Mouse (Mus musculus): ENCODE results near the gene Dtd2. TPM values are rescaled to one million over a fixed set of nuclear protein-coding genes. Genes with fewer than 3 reads are reported as not detected.

Dtd2 gene
- polyA plus RNA-seq, 1 experiment = 3.9 TPM

DNA sequence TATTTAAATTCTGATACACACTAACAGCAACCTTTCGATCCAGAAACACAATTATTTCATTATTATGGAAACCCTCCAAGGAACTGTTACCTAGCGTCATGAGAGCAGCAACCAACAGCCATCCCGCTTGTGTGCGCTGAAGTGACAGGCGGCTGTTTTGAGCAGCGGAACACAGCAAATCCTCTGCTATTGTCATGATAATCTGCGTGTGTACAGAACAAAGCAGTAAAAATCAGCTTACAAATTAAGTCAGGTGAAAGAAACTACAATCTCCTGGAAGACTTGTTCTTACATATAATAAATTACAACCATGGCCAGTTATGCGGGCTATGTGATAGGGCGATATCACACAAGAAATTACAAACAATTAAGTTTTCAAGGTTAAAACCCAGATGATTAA lies 61.0 kb downstream of the Dtd2 start:
- 96% methylated on average over 9 of the region's 9 CpGs for WGBS
- H3K36me3 ChIP-seq (ENCODE audit: control insufficient read depth, insufficient read depth, low read length) = peaks cover 58% of the 10 kb centered on the region

DNA sequence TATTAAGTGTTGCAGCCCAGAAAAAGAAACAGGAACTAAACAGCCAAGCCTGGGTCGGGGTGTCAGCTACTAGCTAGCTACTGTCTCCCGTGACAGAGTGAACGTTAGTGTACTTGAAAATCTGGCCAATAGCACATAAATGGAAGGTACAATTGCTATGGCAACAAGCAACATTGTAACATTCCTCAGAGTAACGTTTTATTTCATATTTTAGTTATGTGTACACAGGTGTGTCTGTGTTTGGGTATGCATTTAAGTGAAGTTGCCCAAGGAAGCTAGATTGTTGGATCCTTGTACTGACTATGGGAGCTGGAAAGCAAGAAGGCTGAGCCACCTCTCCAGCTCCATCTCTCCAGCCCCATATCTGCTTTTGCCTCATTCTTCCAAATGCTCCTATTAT lies 66.5 kb downstream of the Dtd2 start:
- 68% methylated on average over 4 of the region's 4 CpGs for WGBS
- Histone ChIP-seq H3K36me3 (ENCODE audit: control insufficient read depth, insufficient read depth, low read length) (peaks cover 48% of the 10 kb centered on the region), H3K27ac (ENCODE audit: insufficient read depth, low read depth, low read length) (no peak overlapping the region), H3K27me3 (ENCODE audit: control insufficient read depth, insufficient read depth, low read length) (no peaks in the 10 kb centered on the region), H3K4me1 (ENCODE audit: control insufficient read depth, insufficient read depth, insufficient read length, low read length) (no peaks in the 10 kb centered on the region), H3K4me3 (ENCODE audit: low read depth, low read length) (no peak overlapping the region)
- TF ChIP-seq POLR2A (IDR thresholded peaks at IDR 0.05; ENCODE audit: low read depth, low read length) = no peak
- no peak for TF ChIP-seq CTCF (IDR thresholded peaks at IDR 0.05; ENCODE audit: extremely low read depth, insufficient read length, insufficient replicate concordance, low read depth, low read length)

More for the DNA sequence above, 61.0 kb downstream of the Dtd2 start:
- Histone ChIP-seq H3K27me3 (ENCODE audit: control insufficient read depth, insufficient read depth, low read length) (no peaks in the 10 kb centered on the region), H3K4me1 (ENCODE audit: control insufficient read depth, insufficient read depth, insufficient read length, low read length) (no peaks in the 10 kb centered on the region), H3K4me3 (ENCODE audit: low read depth, low read length) (no peak overlapping the region), H3K27ac (ENCODE audit: insufficient read depth, low read depth, low read length) (no peak overlapping the region)
- no peak for TF ChIP-seq CTCF (IDR thresholded peaks at IDR 0.05; ENCODE audit: extremely low read depth, insufficient read length, insufficient replicate concordance, low read depth, low read length)
- TF ChIP-seq POLR2A (IDR thresholded peaks at IDR 0.05; ENCODE audit: low read depth, low read length) = no peak

Other genes with a start within 250 kb of the Dtd2 start
- gene Hectd1, start 177.0 kb downstream of the Dtd2 start, polyA plus RNA-seq (2012; rRNA removed) = 3.5 and 6.7 TPM in 2 replicates
- gene Heatr5a, start 35.2 kb downstream of the Dtd2 start, polyA plus RNA-seq (2012; rRNA removed) = 45.3 and 66.8 TPM in 2 replicates
- not detected in 2 replicates for gene Gpr33, start 21.6 kb upstream of the Dtd2 start, polyA plus RNA-seq (2012; rRNA removed)
- 0.04 and 0.33 TPM in 2 replicates for gene Nubpl, start 91.2 kb upstream of the Dtd2 start, polyA plus RNA-seq (2012; rRNA removed)